ENCODE assay signal across 12 mouse cellular contexts in the genomic region with DNA sequence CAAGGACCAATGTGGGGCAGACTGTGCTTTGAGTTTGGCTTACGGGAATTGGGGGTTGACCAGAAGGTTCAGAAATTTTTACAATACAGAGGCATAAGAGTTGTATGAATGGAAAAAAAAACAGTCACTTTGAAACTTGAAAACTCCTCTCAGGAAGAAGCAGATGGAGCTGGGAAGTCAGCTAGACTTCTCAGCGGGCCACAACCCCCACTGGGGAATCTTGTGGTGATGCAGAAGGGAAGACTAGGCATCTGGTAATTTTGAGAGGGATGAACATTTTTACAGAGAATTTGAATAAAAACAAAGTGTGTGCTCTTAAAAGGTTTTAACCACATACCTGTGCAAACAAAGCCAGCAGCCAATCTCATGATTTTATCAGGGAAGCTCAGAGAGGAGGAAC.
"Had no signal": no experiment of that assay in that cellular context is flagged by ENCODE, and none has a peak within 500 bp of the region (broad histone marks: within the 10 kb centered on the region; RNA-seq: fewer than 3 reads in every experiment).

No protein-coding gene starts in this region.

- ATAC-seq: inflammation-experienced regulatory T-cells, adult 6 months had no signal

- H3K36me3 ChIP-seq: limb, embryonic 13.5 days; midbrain, embryonic 12.5 days; stomach, embryonic 15.5 days had no signal

- H3K27me3 ChIP-seq: limb, embryonic 13.5 days; midbrain, embryonic 12.5 days; stomach, embryonic 15.5 days had no signal

- DNase-seq: kidney, adult 11 months; kidney, adult 9 months; kidney, postnatal 36 days; lung, adult 18-20 months; thymus, adult 18-20 months; thymus, postnatal 14 days had no signal

- H3K27ac ChIP-seq: kidney, postnatal 0 days; limb, embryonic 13.5 days; liver, embryonic 14.5 days; midbrain, embryonic 12.5 days; stomach, embryonic 15.5 days had no signal

- H3K4me1 ChIP-seq: limb, embryonic 13.5 days; midbrain, embryonic 12.5 days; stomach, embryonic 15.5 days had no signal

- H3K4me3 ChIP-seq: limb, embryonic 13.5 days; midbrain, embryonic 12.5 days; stomach, embryonic 15.5 days had no signal

- H3K9me3 ChIP-seq: limb, embryonic 13.5 days; midbrain, embryonic 12.5 days; stomach, embryonic 15.5 days had no signal

- H3K9ac ChIP-seq: limb, embryonic 13.5 days; liver, embryonic 14.5 days; midbrain, embryonic 12.5 days; stomach, embryonic 15.5 days had no signal

- H3K4me2 ChIP-seq: limb, embryonic 13.5 days; midbrain, embryonic 12.5 days; stomach, embryonic 15.5 days had no signal
